Mouse (Mus musculus) adrenal gland, postnatal 10 days (tissue): ENCODE measurements at regions not wholly inside any gene's neighbourhood (a gene's known extent, or its start where the extent isn't known, plus 50 kb on each side); places are given as distances from the start of the nearest gene placed in this dataset.

Experiments
- DNase-seq: peaks from one replicate; pipeline ENCODE4 v3.0.0; 2021; ENCODE audit warnings: mixed read lengths

GRCm38 (mm10) chr7:72362690-72363089 is 56.3 kb upstream of the Mctp2 start:
- peak; percentile 81 for DNase-seq

DNA sequence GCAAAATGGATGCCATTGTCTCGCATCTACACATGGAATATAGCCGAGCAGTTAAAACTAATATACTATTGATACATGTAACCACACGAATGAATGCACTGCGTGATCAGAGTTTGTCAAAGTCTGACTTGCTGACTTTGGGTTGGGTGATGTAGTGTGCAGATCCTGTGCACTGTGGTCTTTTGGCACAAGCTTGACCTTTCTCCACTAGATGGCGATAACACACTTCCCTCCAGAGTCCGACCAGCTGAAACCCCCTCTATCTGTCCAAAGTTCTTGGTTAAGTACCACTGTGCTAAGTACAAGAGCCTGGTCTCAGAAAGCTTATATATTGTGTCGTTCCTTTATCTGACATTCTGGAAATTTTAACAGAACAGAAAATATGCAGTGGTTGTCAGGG is 84.9 kb upstream of the Mctp2 start:
- peak; percentile 10 for DNase-seq

GRCm38 (mm10) chr7:72400056-72400455 is 93.6 kb upstream of the Mctp2 start:
- DNase-seq = peak; percentile 74

GRCm38 (mm10) chr7:72406131-72406530 is 99.7 kb upstream of the Mctp2 start:
- no peak for DNase-seq

- DNase-seq = no peak
Observed at GRCm38 (mm10) chr7:72408409-72408986, 102.1 kb upstream of the Mctp2 start.

DNA sequence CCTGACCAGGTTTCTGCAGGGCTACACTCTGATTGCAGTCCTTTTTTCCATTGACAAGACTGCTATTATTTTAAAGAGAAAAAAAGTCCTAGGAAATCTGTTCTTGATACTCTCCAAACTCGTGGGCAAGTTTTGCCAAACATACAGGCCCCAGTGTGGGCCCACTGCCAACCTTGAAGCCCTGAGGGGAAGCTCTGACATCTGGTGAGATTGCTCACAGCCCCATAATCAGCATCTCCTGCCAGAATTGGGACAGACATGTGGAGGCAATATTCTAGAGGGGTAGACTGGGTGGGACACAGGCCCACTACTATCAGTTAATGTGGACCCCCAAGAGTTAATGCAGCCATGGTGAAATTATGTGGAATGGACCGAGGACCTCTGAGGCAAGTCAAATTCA is 132.1 kb upstream of the Mctp2 start:
- DNase-seq = peak; percentile 56

DNA sequence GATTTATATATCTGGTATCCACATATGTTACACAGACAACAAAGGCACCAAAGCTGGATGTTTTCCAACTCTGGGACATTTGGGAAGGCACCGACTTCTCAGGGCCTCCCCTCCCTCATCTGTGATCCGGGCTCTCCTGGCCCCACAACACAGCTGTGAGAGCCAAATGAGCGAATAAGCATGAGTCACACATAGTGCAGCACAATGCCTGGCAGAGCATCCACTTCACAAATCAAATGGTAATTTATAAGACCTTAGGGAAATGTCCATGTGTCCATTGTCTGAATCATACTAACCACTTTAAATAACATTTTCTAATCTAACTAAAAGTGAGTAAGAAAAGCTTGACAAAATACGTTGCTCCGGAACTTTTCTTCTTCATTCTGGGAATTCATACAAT is 135.6 kb upstream of the Mctp2 start:
- DNase-seq = peak; percentile 18

GRCm38 (mm10) chr7:72444016-72444415 is 137.6 kb upstream of the Mctp2 start:
- DNase-seq = no peak

DNA sequence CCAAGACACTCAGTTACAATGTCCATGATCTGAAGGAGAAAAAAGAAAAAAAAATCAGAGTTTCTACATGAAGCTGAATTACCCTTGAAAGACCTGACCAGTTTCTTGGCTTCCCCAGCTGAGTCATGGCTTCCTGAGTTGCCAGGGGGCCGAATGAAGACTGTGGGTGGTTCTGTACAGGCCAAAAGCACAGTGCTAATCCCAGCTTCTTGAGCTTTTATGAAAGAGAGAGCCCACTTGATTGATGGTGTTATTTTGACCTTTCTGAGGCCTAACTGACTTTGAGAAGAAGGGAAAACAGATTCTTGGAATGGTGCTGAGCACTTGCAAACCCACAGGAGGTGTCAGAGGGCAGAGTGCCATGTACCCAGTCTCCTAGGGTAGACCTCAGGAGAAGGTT is 138.4 kb upstream of the Mctp2 start:
- DNase-seq = peak; percentile 5

- no peak for DNase-seq
Observed at GRCm38 (mm10) chr7:72446911-72447310, 140.5 kb upstream of the Mctp2 start.

- DNase-seq = no peak
Observed at GRCm38 (mm10) chr7:72462978-72463377, 156.6 kb upstream of the Mctp2 start.

GRCm38 (mm10) chr7:72464658-72465057 is 158.2 kb upstream of the Mctp2 start:
- DNase-seq = no peak

DNA sequence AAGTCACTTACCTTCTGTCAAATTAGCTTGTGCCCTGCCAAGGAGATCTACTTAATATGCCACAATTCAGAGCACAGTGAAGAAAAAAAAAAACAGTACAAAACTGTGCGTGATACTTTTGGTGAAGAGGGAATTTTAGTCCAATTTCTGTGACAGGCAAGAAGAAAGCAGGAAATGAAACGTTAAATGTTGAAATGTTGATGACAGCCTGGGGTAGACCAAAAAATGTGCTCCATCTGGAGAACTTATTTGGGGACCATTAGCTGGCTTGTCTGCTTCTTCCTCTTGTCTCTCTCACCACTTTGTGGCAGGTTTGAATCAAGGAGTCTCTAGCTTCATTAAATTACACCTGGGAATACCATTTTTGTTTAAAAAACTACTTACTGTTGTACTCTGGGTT is 163.3 kb upstream of the Mctp2 start:
- DNase-seq = no peak

GRCm38 (mm10) chr7:72474751-72475150 is 168.3 kb upstream of the Mctp2 start:
- DNase-seq = no peak

DNA sequence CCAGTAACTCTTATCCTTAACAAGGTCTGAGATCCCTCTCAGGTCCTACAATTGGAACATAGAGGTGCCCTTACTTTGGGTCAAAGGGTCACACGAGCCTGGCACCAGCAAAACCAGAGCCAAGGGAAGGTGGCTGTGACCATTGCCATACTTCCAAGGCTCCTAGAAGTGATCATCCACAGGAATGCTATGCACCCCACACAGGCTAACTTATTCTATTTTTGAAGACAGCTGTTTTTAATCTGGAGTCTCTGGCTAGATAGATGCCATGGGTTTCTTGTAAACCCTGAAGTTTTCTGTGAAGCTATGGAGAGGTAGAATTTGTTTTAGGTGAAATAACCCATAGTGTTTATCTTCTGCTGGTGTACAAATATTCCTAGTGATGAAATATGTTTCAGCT is 172.5 kb upstream of the Mctp2 start:
- no peak for DNase-seq

DNA sequence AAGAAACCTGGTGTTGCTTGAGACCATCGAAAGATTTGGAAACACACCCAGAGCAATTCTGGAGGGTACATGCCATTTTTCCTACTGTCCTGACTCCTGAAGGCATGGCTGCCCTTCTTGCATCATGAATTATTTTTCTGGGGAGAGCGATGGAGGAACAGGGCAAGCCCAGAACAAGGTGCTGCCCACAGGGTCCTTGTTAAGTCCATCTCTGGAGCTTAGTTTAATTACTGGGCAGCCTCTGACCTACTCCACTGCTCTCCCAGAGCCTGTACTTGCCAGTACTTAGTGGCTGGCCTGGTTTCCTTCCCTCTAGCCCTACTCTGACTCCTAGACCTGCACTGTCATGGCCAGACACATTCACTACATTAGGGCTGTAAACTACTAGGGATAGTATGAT is 174.9 kb upstream of the Mctp2 start:
- no peak for DNase-seq

- DNase-seq = no peak
Observed at GRCm38 (mm10) chr7:72490161-72490560, 183.8 kb upstream of the Mctp2 start.

DNA sequence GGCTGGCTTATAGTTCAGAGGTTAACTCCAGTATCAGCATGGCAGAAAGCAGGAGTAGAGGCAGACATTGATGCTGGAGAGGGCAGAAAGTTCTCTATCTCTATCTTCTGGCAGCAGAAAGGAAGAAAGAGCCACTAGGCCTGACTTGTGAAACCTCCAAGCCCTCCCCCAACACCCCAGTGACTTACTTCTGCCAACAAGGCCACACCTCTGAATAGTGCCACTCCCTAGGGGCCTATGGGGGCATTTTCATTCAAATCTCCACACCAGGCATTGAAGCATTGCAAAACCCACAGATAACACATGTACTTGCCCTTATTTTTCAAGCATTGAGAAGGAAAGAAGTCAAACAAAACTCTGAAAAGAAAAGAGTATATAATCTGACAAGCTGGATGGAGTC is 186.9 kb upstream of the Mctp2 start:
- peak; percentile 65 for DNase-seq

GRCm38 (mm10) chr7:72496933-72497631 is 190.7 kb upstream of the Mctp2 start:
- no peak for DNase-seq

- DNase-seq = peak; percentile 50
Observed at GRCm38 (mm10) chr7:72498562-72499230, 192.3 kb upstream of the Mctp2 start.

- no peak for DNase-seq
Observed at GRCm38 (mm10) chr7:72499788-72500187, 193.4 kb upstream of the Mctp2 start.

- no peak for DNase-seq
Observed at GRCm38 (mm10) chr7:72500190-72500589, 193.8 kb upstream of the Mctp2 start.

DNA sequence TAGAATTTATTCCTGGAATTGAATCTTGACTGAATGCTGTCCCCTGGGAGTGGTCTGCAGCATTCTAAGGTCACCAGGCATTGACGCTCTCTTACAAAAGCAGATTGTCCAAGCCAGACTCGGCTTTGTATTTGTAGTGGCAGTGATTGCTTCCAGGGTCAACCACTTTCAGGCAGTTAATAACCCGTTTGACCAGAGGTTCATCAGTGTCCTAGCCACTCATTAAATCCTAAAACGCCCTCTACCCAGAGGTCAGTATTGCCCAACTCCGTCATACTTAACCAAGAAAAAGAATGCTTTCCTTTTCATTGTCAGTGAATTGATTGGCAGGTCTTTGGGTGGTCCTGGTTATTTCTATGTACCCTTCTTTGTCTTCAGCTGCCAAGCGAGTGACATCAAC is 194.6 kb upstream of the Mctp2 start:
- DNase-seq = no peak

DNA sequence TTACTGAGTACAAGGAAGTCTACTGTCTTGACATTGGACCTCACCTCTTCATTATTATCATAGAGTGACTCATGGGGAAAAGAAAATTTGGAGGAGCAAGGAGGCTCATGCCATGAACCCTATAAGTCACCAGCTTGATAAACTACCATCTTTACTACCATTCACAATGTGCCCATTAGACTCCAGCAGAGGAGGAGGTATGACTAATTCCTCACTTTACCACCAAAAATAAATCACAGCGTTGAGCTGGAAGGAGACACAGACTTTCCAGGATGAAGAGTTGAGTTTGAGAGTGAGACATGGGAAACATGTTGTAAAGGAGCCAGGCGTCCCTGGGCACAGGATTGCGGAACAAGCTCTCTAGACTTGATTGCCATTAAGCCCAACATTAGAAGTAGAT is 195.0 kb upstream of the Mctp2 start:
- no peak for DNase-seq
